Mouse (Mus musculus) CH12.LX (cell line): Measurements from ENCODE around the gene Mtap. TPM values are rescaled to one million over a fixed set of nuclear protein-coding genes. Genes with fewer than 3 reads are reported as not detected.

Source experiments
- DNase-seq: peaks from one replicate; pipeline ENCODE4 v3.0.0-alpha.2; 2013; ENCODE audit errors: extremely low read depth
- H3K27ac ChIP-seq: 2 replicates; pipeline ENCODE4 v1.5.1; 2012; ENCODE audit warnings: low read depth, mild to moderate bottlenecking, control low read depth, moderate library complexity; ENCODE audit not compliant: insufficient read depth
- H3K27me3 ChIP-seq: replicated peaks from 2 replicates; pipeline ENCODE3; 2012; ENCODE audit warnings: inconsistent platforms
- H3K36me3 ChIP-seq, 2 experiments: replicated peaks in 1 of 2; 2 replicates each; pipeline versions ENCODE3 to v1.6.1; 2012; ENCODE audit warnings: inconsistent platforms in 1 of 2, low read length in 1 of 2, mild to moderate bottlenecking in 1 of 2, mixed read lengths in 1 of 2, moderate library complexity in 1 of 2; ENCODE audit not compliant: control insufficient read depth in 1 of 2, insufficient read depth in 1 of 2
- H3K4me1 ChIP-seq, 2 experiments: 2 replicates each; pipeline ENCODE4 v1.6.1; 2012; ENCODE audit warnings: inconsistent platforms in 1 of 2, moderate library complexity in 1 of 2; ENCODE audit not compliant: insufficient read depth in 2 of 2, control insufficient read depth in 1 of 2
- H3K4me2 ChIP-seq: 2 replicates; pipeline ENCODE4 v1.6.1; 2012; ENCODE audit warnings: low read depth, mild to moderate bottlenecking, control low read depth; ENCODE audit not compliant: poor library complexity, insufficient read depth, severe bottlenecking
- H3K4me3 ChIP-seq, 3 experiments: fragments of 150-350 bp in 1 of 3; sonication (generic) in 1 of 3; replicated peaks in 1 of 3; 2 replicates each; pipeline versions ENCODE3 to v1.5.1; 2011 to 2012; ENCODE audit warnings: low read depth in 2 of 3, low read length in 2 of 3, mild to moderate bottlenecking in 2 of 3, moderate library complexity in 2 of 3, control low read depth in 1 of 3, improper control_type of control experiment in 1 of 3, inconsistent platforms in 1 of 3, mixed read lengths in 1 of 3; ENCODE audit not compliant: poor library complexity in 1 of 3
- H3K79me2 ChIP-seq: replicated peaks from 2 replicates; pipeline ENCODE4 v1.6.1; 2012; ENCODE audit warnings: mild to moderate bottlenecking, moderate library complexity; ENCODE audit not compliant: control insufficient read depth, poor library complexity, insufficient read depth, severe bottlenecking; ENCODE audit errors: extremely low read depth
- H3K9ac ChIP-seq: 2 replicates; pipeline ENCODE4 v1.6.1; 2012; ENCODE audit warnings: low read depth, mild to moderate bottlenecking, control low read depth, moderate library complexity; ENCODE audit not compliant: insufficient read depth
- H3K9me3 ChIP-seq: replicated peaks from 2 replicates; pipeline ENCODE3; 2012; ENCODE audit warnings: low read length, inconsistent platforms, mixed read lengths
- BHLHE40 ChIP-seq: IDR thresholded peaks from 2 replicates; pipeline ENCODE4 v1.6.1; 2011; ENCODE audit warnings: mild to moderate bottlenecking, low read depth, low read length, improper control_type of control experiment
- CTCF ChIP-seq, 2 experiments: IDR thresholded peaks in 1 of 2; conservative IDR thresholded peaks in 1 of 2; 2 replicates each; pipeline ENCODE4 v1.5.1; 2011 to 2012; ENCODE audit warnings: low read depth in 2 of 2, low read length in 2 of 2, improper control_type of control experiment in 1 of 2, inconsistent platforms in 1 of 2, mild to moderate bottlenecking in 1 of 2, moderate library complexity in 1 of 2
- EP300 ChIP-seq: IDR thresholded peaks from 2 replicates; pipeline ENCODE4 v1.6.1; 2011; ENCODE audit warnings: low read length, improper control_type of control experiment
- GABPA ChIP-seq: IDR thresholded peaks from 2 replicates; pipeline ENCODE4 v1.6.1; 2012; ENCODE audit warnings: low read depth, low read length, improper control_type of control experiment, inconsistent platforms; ENCODE audit not compliant: insufficient replicate concordance
- KAT2A ChIP-seq: IDR thresholded peaks from 2 replicates; pipeline ENCODE4 v1.6.1; 2012; ENCODE audit warnings: low read length, improper control_type of control experiment, inconsistent platforms; ENCODE audit not compliant: insufficient replicate concordance
- MEF2A ChIP-seq: IDR thresholded peaks from 2 replicates; pipeline ENCODE4 v1.6.1; 2014; ENCODE audit warnings: low read depth, mild to moderate bottlenecking, inconsistent platforms, low read length, improper control_type of control experiment, borderline replicate concordance
- MYC ChIP-seq: IDR thresholded peaks from 2 replicates; pipeline ENCODE4 v1.6.1; 2011; ENCODE audit warnings: low read depth, mild to moderate bottlenecking, improper control_type of control experiment, low read length
- PAX5 ChIP-seq: IDR thresholded peaks from 2 replicates; pipeline ENCODE4 v1.6.1; 2012; ENCODE audit warnings: low read length, inconsistent platforms, mixed read lengths
- POLR2A ChIP-seq: IDR thresholded peaks from 2 replicates; pipeline ENCODE4 v1.6.1; 2011; ENCODE audit warnings: low read depth, mild to moderate bottlenecking, improper control_type of control experiment, low read length
- RAD21 ChIP-seq: IDR thresholded peaks from 2 replicates; pipeline ENCODE4 v1.6.1; 2011; ENCODE audit warnings: low read depth, mild to moderate bottlenecking, low read length, improper control_type of control experiment, moderate library complexity
- SMC3 ChIP-seq: IDR thresholded peaks from 2 replicates; pipeline ENCODE4 v1.6.1; 2011; ENCODE audit warnings: low read depth, low read length, improper control_type of control experiment
- TBP ChIP-seq: conservative IDR thresholded peaks from 2 replicates; pipeline ENCODE4 v1.6.1; 2011; ENCODE audit warnings: low read depth, low read length, improper control_type of control experiment
- ZKSCAN1 ChIP-seq: IDR thresholded peaks from 2 replicates; pipeline ENCODE4 v1.6.1; 2012; ENCODE audit warnings: low read depth, inconsistent platforms, low read length, improper control_type of control experiment, borderline replicate concordance
- dilution Hi-C: fragments of 300-500 bp; cut with MboI; formaldehyde crosslinking; loops from 2 replicates; pipeline ENCODE4 v1.14.3; 2020; ENCODE audit warnings: low sequenced_read_pairs; ENCODE audit not compliant: extremely low pct_unique_long_range_greater_than_20kb, extremely low pct_ligation_motif_present
- in situ Hi-C: fragments of 300-500 bp; cut with MboI; formaldehyde crosslinking; loops from 3 replicates; pipeline ENCODE4 v1.14.3; 2019; ENCODE audit warnings: low sequenced_read_pairs, low pct_ligation_motif_present, low pct_unique_long_range_greater_than_20kb, mixed read lengths
- polyA plus RNA-seq: library from polyadenylated mRNA; unstranded; fragments of >175 nt; gene quantifications from 2 replicates; pipeline ENCODE4 v1.2.1, GENCODE M21; 2012; ENCODE audit warnings: low read depth; ENCODE audit not compliant: insufficient read length
- total RNA-seq, 2 experiments: library from RNA; depleted of rRNA; stranded (reverse); fragments of 300-350 nt in 1 of 2; fragments of >200 nt in 1 of 2; gene quantifications; 2 replicates each; pipeline ENCODE4 v1.2.3; 2012 to 2014

Mtap gene
- total and polyA plus RNA-seq, 3 experiments: not detected

DNA sequence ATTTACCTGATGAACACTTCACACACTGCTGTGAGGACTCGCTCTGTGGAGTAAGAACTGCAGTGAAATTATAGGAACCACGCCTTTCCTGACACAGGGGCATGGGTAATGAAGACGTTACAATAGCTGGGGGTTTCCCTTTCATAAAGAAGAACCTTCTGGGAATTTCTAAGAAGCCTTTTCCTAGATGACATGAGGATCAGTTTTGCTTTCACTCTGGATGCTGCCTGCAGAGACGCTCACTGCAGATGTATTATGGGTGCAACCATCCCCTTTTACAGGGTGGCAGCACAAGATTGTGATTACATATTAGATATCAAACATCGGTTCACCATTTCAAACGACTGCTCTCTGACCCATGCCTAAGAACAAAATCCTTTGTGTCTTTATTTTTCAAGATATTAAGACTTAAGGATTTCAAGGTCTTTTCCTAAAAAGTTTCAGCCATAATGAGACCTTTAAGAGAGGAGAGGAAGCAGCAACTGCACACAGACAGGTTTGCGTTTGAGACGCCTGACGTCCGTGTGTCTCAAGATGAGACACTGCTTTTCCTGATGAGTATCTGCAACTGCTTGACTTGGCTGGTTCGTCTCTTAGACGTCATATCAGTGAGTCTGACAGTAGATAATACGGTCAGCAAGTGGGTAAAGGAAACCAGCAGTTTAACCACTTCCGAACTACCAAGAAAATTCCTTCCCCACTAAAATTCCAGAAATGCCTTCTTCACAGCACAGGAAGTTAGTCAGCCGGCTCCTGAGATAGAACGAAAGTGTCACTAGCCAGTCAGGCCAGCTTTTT lies 13.3 kb upstream of the Mtap start:
- no peak for DNase-seq
- in situ Hi-C loops (no loop called here), dilution Hi-C loops (no loop called here)
- no peaks in the 10 kb centered on the region for H3K36me3 ChIP-seq
- no peak overlapping the region for H3K9ac ChIP-seq
- no peak overlapping the region for H3K27ac ChIP-seq
- no peaks in the 10 kb centered on the region for H3K9me3 ChIP-seq
- no peaks in the 10 kb centered on the region for H3K79me2 ChIP-seq
- no peak overlapping the region for H3K4me2 ChIP-seq
- no peaks in the 10 kb centered on the region for H3K27me3 ChIP-seq
- H3K4me3 ChIP-seq: no peak overlapping the region
- H3K4me1 ChIP-seq: no peaks in the 10 kb centered on the region
- TF ChIP-seq GABPA: no peak
- no peak for TF ChIP-seq TBP
- no peak for TF ChIP-seq CTCF (conservative IDR thresholded peaks at IDR 0.05 in 1 of 2, IDR thresholded peaks at IDR 0.05 in 1 of 2; ENCODE audit: low read depth in 2 of 2, low read length in 2 of 2)

GRCm38 (mm10) chr4:89127674-89128073 lies 9.2 kb upstream of the Mtap start:
- H3K4me3 ChIP-seq: no peak overlapping the region
- dilution Hi-C loops (no loop called here), in situ Hi-C loops (no loop called here)
- no peak overlapping the region for H3K9ac ChIP-seq
- H3K4me2 ChIP-seq: no peak overlapping the region
- no peaks in the 10 kb centered on the region for H3K4me1 ChIP-seq
- TF ChIP-seq EP300 (no peak), PAX5 (no peak), BHLHE40 (no peak), ZKSCAN1 (no peak), MEF2A (no peak), POLR2A (no peak), MYC (no peak), SMC3 (no peak), KAT2A (no peak), RAD21 (no peak)
- no peaks in the 10 kb centered on the region for H3K9me3 ChIP-seq
- H3K36me3 ChIP-seq: no peaks in the 10 kb centered on the region
- no peak for DNase-seq
- no peaks in the 10 kb centered on the region for H3K27me3 ChIP-seq
- no peaks in the 10 kb centered on the region for H3K79me2 ChIP-seq
- H3K27ac ChIP-seq: no peak overlapping the region
